Comparison of ENCODE assay signal across 8 mouse cellular contexts in the genomic region with DNA sequence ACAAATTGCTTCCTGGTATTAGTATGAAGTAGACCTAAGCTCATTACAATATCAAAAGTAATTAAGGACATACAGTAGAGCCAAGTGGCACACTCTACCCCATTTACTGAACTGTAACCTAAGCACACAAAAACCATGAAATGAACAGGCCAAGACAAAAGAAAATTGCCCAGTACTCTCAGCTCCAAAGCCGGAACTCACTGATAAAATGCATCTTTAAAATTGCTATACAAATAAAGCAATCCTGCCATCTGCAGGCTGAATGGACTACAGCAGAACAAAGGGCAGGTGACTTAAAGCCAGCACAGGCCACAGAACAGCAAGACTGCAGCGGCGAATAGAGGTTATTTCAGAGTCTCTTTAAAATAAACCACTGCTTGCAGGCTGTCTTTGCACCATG. TPM values are rescaled to one million over a fixed set of nuclear protein-coding genes. Genes with fewer than 3 reads are reported as not detected.
DNase-seq lines count a peak whose midpoint lies in the region.

No protein-coding gene starts in this region.

- intact Hi-C loops in heart, postnatal 14 days (cut with DNase I), result loop anchor here (2.0 to 5.0 kb wide), 4 partner anchors 41 to 381 kb away; no protein-coding TSS in a partner anchor

- peak; percentile 25 to 84 for DNase-seq in adrenal gland, adult (ENCODE audit: inconsistent age in 2 of 2, low spot score in 1 of 2)
- DNase-seq in adrenal gland, adult 18-20 months (ENCODE audit: low spot score in 2 of 2), result no peak
- DNase-seq in right cerebral cortex, adult 18-20 months, result peak; percentile 37
- no peak for DNase-seq in right cerebral cortex, postnatal 36 days (ENCODE audit: low spot score in 2 of 2)
- DNase-seq in cerebellum, adult 9-10 months, result peak; percentile 68
- peak; percentile 30 to 60 for DNase-seq in heart, postnatal 14 days
- DNase-seq in large intestine, adult 2 months (ENCODE audit: low read depth, low spot score), result peak; percentile 53
- peak; percentile 66 for DNase-seq in naive thymus-derived CD4-positive, alpha-beta T cell, adult 2 months (ENCODE audit: low read depth)

- WGBS in large intestine, adult 2 months, result 14% methylated on average over 3 of the region's 3 CpGs

RNA-seq across cellular contexts. Expression of a gene that starts 10.4 kb away (rescaled TPM):
- 100 to 1,000 TPM; 126 to 127 TPM for total RNA-seq in adrenal gland, adult 18-20 months (2021)
- total RNA-seq in heart, postnatal 14 days (2021), result 100 to 1,000 TPM; 140 to 173 TPM
- 14.6 and 18.3 TPM in 2 replicates for polyA plus RNA-seq in large intestine, adult 2 months (2012; rRNA removed)

RNA-seq across cellular contexts. Expression of a gene that starts 10.6 kb away (rescaled TPM):
- 10 to 100 TPM; 46.1 to 51.2 TPM for total RNA-seq in adrenal gland, adult 18-20 months (2021)
- total RNA-seq in heart, postnatal 14 days (2021), result 10 to 100 TPM; 56.0 to 60.8 TPM
- polyA plus RNA-seq in large intestine, adult 2 months (2012; rRNA removed), result 6.1 and 7.2 TPM in 2 replicates

Comparison
In these comparisons a context has a peak if more than half of its experiments do, and no peak if none do; other contexts are left out.
1. DNase-seq: peak in adrenal gland, adult (2 of 2), right cerebral cortex, adult 18-20 months (single experiment), cerebellum, adult 9-10 months (single experiment), heart, postnatal 14 days (2 of 2), large intestine, adult 2 months (single experiment) and naive thymus-derived CD4-positive, alpha-beta T cell, adult 2 months (single experiment); none in adrenal gland, adult 18-20 months (0 of 2) and right cerebral cortex, postnatal 36 days (0 of 2).